Mouse (Mus musculus): ENCODE measurements around the gene Kalrn. TPM values are rescaled to one million over a fixed set of nuclear protein-coding genes. Genes with fewer than 3 reads are reported as not detected.

Gene Kalrn
- total RNA-seq, 4 experiments from 2014 or later, result 25.1 to 32.5 (median 29.6) TPM

GRCm38 (mm10) chr16:34192959-34193842 is 380.1 kb downstream of the Kalrn start:
- peak; percentile 33 for DNase-seq (ENCODE audit: low spot score)

GRCm38 (mm10) chr16:34184721-34185120 is 388.6 kb downstream of the Kalrn start:
- no peak for DNase-seq (ENCODE audit: low spot score)

- no peak for DNase-seq (ENCODE audit: low spot score)
Measured at GRCm38 (mm10) chr16:34183186-34183585, 390.1 kb downstream of the Kalrn start.

GRCm38 (mm10) chr16:34175625-34176024 is 397.7 kb downstream of the Kalrn start:
- no peak for DNase-seq (ENCODE audit: low spot score)

- DNase-seq (ENCODE audit: low spot score), result no peak
Measured at GRCm38 (mm10) chr16:34172572-34173181, 400.7 kb downstream of the Kalrn start.

- no peak for DNase-seq (ENCODE audit: low spot score)
Measured at GRCm38 (mm10) chr16:34167042-34167441, 406.3 kb downstream of the Kalrn start.

GRCm38 (mm10) chr16:34163086-34163485 is 410.2 kb downstream of the Kalrn start:
- DNase-seq (ENCODE audit: low spot score), result no peak

GRCm38 (mm10) chr16:34159576-34159975 is 413.8 kb downstream of the Kalrn start:
- no peak for DNase-seq (ENCODE audit: low spot score)

- DNase-seq (ENCODE audit: low spot score), result no peak
Measured at GRCm38 (mm10) chr16:34157386-34158135, 415.8 kb downstream of the Kalrn start.

- DNase-seq (ENCODE audit: low spot score), result no peak
Measured at GRCm38 (mm10) chr16:34155696-34156095, 417.6 kb downstream of the Kalrn start.

GRCm38 (mm10) chr16:34154903-34155302 is 418.4 kb downstream of the Kalrn start:
- no peak for DNase-seq (ENCODE audit: low spot score)

GRCm38 (mm10) chr16:34151528-34152071 is 421.7 kb downstream of the Kalrn start:
- no peak for DNase-seq (ENCODE audit: low spot score)

- no peak for DNase-seq (ENCODE audit: low spot score)
Measured at GRCm38 (mm10) chr16:34141670-34142069, 431.7 kb downstream of the Kalrn start.

- no peak for DNase-seq (ENCODE audit: low spot score)
Measured at GRCm38 (mm10) chr16:34135074-34135473, 438.3 kb downstream of the Kalrn start.

- no peak for DNase-seq (ENCODE audit: low spot score)
Measured at GRCm38 (mm10) chr16:34134628-34135027, 438.7 kb downstream of the Kalrn start.

- peak; percentile 62 for DNase-seq (ENCODE audit: low spot score)
Measured at GRCm38 (mm10) chr16:34125595-34125994, 447.7 kb downstream of the Kalrn start.

- DNase-seq (ENCODE audit: low spot score), result no peak
Measured at GRCm38 (mm10) chr16:34122486-34122885, 450.8 kb downstream of the Kalrn start.

- no peak for DNase-seq (ENCODE audit: low spot score)
Measured at GRCm38 (mm10) chr16:34121288-34121687, 452.0 kb downstream of the Kalrn start.

- no peak for DNase-seq (ENCODE audit: low spot score)
Measured at GRCm38 (mm10) chr16:34120801-34121201, 452.5 kb downstream of the Kalrn start.

- no peak for DNase-seq (ENCODE audit: low spot score)
Measured at GRCm38 (mm10) chr16:34119844-34120243, 453.5 kb downstream of the Kalrn start.

- no peak for DNase-seq (ENCODE audit: low spot score)
Measured at GRCm38 (mm10) chr16:34119370-34119769, 454.0 kb downstream of the Kalrn start.

GRCm38 (mm10) chr16:34114665-34115064 is 458.7 kb downstream of the Kalrn start:
- DNase-seq (ENCODE audit: low spot score), result peak; percentile 64
